ENCODE assay signal across 7 mouse cellular contexts in genomic region chr7:25218705-25219415, GRCm38 (mm10). TPM values are rescaled to one million over a fixed set of nuclear protein-coding genes. Genes with fewer than 3 reads are reported as not detected.
DNase-seq lines count a peak whose midpoint lies in the region; ATAC-seq and TF ChIP-seq lines count a peak whose summit lies in the region.

No protein-coding gene starts in this region.

- ATAC-seq in embryonic facial prominence, embryonic 13.5 days (ENCODE audit: insufficient number of reproducible peaks, insufficient read depth, low FRiP score, low TSS enrichment, low read depth) = peak; percentile 16; the same call in 1 of the 2 replicates
- peak; percentile 26 to 29; a peak in 3 of 4 replicates for ATAC-seq in hematopoietic stem cell, adult 5-6 weeks (replicated peaks in 1 of 2; ENCODE audit: insufficient read depth in 1 of 2, low FRiP score in 2 of 2, low TSS enrichment in 1 of 2, low read depth in 1 of 2, poor library complexity in 2 of 2, severe bottlenecking in 2 of 2)
- ATAC-seq in limb, embryonic 11.5 days (ENCODE audit: insufficient number of reproducible peaks, low FRiP score, low TSS enrichment, low read depth) = peak; percentile 40; the same call in 1 of the 2 replicates
- ATAC-seq in midbrain, embryonic 11.5 days (ENCODE audit: low FRiP score) = peak; percentile 25

- WGBS in embryonic facial prominence, embryonic 13.5 days = under 1% methylated on average over 53 of the region's 53 CpGs
- under 1% methylated on average over 52 of the region's 53 CpGs for WGBS in limb, embryonic 11.5 days
- WGBS in midbrain, embryonic 11.5 days = 1% methylated on average over 53 of the region's 53 CpGs

- peak overlapping the region; percentile 20; the same call in 1 of the 2 replicates for H3K27ac ChIP-seq in ES-E14 (ENCODE audit: insufficient read depth, low read depth, low read length, poor library complexity, severe bottlenecking)
- peak overlapping the region; percentile 68; the same call in 1 of the 2 replicates for H3K27ac ChIP-seq in embryonic facial prominence, embryonic 13.5 days
- peak overlapping the region; percentile 73 for H3K27ac ChIP-seq in limb, embryonic 11.5 days (replicated peaks; ENCODE audit: low read depth, low read length)
- H3K27ac ChIP-seq in midbrain, embryonic 11.5 days (ENCODE audit: low read depth, low read length) = peak overlapping the region; percentile 74; the same call in 1 of the 2 replicates

- in situ Hi-C loops in ES-E14 (cut with MboI; ENCODE audit: low sequenced_read_pairs in 2 of 2, unreplicated experiment in 2 of 2) = no loop called here

- no peaks in the 10 kb centered on the region for H3K9me3 ChIP-seq in ES-E14 (ENCODE audit: control insufficient read depth, insufficient read depth, low read depth, low read length)
- H3K9me3 ChIP-seq in embryonic facial prominence, embryonic 13.5 days = no peaks in the 10 kb centered on the region
- H3K9me3 ChIP-seq in limb, embryonic 11.5 days (ENCODE audit: control insufficient read depth, low read length) = no peaks in the 10 kb centered on the region
- H3K9me3 ChIP-seq in midbrain, embryonic 11.5 days (ENCODE audit: control insufficient read depth, low read length) = no peaks in the 10 kb centered on the region

- peaks cover 11% of the 10 kb centered on the region; the same call in 1 of the 2 replicates for H3K36me3 ChIP-seq in ES-E14 (ENCODE audit: control insufficient read depth, insufficient read depth, low read length, poor library complexity, severe bottlenecking)
- peaks cover 13% of the 10 kb centered on the region for H3K36me3 ChIP-seq in embryonic facial prominence, embryonic 13.5 days
- H3K36me3 ChIP-seq in limb, embryonic 11.5 days (ENCODE audit: control insufficient read depth, insufficient read depth, low read length) = no peaks in the 10 kb centered on the region
- H3K36me3 ChIP-seq in midbrain, embryonic 11.5 days (ENCODE audit: control insufficient read depth, insufficient read depth, low read length) = peaks cover 2% of the 10 kb centered on the region; the same call in 1 of the 2 replicates

- peak overlapping the region; percentile 97 for H3K4me2 ChIP-seq in embryonic facial prominence, embryonic 13.5 days
- H3K4me2 ChIP-seq in limb, embryonic 11.5 days (ENCODE audit: low read depth, severe bottlenecking) = peak overlapping the region; percentile 89
- H3K4me2 ChIP-seq in midbrain, embryonic 11.5 days = peak overlapping the region; percentile 97

- peak overlapping the region; percentile 70 for H3K9ac ChIP-seq in ES-E14 (ENCODE audit: insufficient read depth, low read depth, low read length, poor library complexity, severe bottlenecking)
- peak overlapping the region; percentile 79 for H3K9ac ChIP-seq in embryonic facial prominence, embryonic 13.5 days
- H3K9ac ChIP-seq in limb, embryonic 11.5 days (ENCODE audit: low read length) = peak overlapping the region; percentile 75
- peak overlapping the region; percentile 81 for H3K9ac ChIP-seq in midbrain, embryonic 11.5 days (ENCODE audit: low read length)

- H3K27me3 ChIP-seq in embryonic facial prominence, embryonic 13.5 days = no peaks in the 10 kb centered on the region
- no peaks in the 10 kb centered on the region for H3K27me3 ChIP-seq in limb, embryonic 11.5 days (ENCODE audit: control insufficient read depth, insufficient read depth, low read length)
- H3K27me3 ChIP-seq in midbrain, embryonic 11.5 days (ENCODE audit: control insufficient read depth, insufficient read depth, low read length) = no peaks in the 10 kb centered on the region

- DNase-seq in ES-E14 (ENCODE audit: low read depth, low spot score) = no peak
- DNase-seq in adrenal gland, postnatal 10 days = peak; percentile 59
- peak; percentile 84 for DNase-seq in limb, embryonic 11.5 days (ENCODE audit: low spot score)
- DNase-seq in midbrain, embryonic 11.5 days (ENCODE audit: low spot score, missing footprints) = peak; percentile 99
- DNase-seq in spleen, postnatal 10 days (ENCODE audit: low spot score in 2 of 2) = peak; percentile 76 to 78

- H3K4me1 ChIP-seq in ES-E14 (ENCODE audit: control insufficient read depth in 2 of 2, insufficient read depth in 2 of 2, low read length in 2 of 2, poor library complexity in 1 of 2) = peaks cover 4 to 19% of the 10 kb centered on the region in 2 experiments; a peak in 3 of 4 replicates
- H3K4me1 ChIP-seq in embryonic facial prominence, embryonic 13.5 days = peaks cover 30% of the 10 kb centered on the region
- peaks cover 21% of the 10 kb centered on the region for H3K4me1 ChIP-seq in limb, embryonic 11.5 days (ENCODE audit: control insufficient read depth, insufficient read depth, low read length)
- H3K4me1 ChIP-seq in midbrain, embryonic 11.5 days (ENCODE audit: control insufficient read depth, insufficient read depth, low read length) = peaks cover 21% of the 10 kb centered on the region

- H3K4me3 ChIP-seq in ES-E14 (ENCODE audit: insufficient read depth in 1 of 2, low read depth in 1 of 2, low read length in 2 of 2, poor library complexity in 1 of 2, severe bottlenecking in 1 of 2) = peak overlapping the region; percentile 67 to 83
- H3K4me3 ChIP-seq in embryonic facial prominence, embryonic 13.5 days = peak overlapping the region; percentile 72
- H3K4me3 ChIP-seq in limb, embryonic 11.5 days (ENCODE audit: low read depth, low read length) = peak overlapping the region; percentile 72
- peak overlapping the region; percentile 51 for H3K4me3 ChIP-seq in midbrain, embryonic 11.5 days (ENCODE audit: low read depth, low read length)

TF ChIP-seq in ES-E14, 5 proteins besides CTCF, POLR2A, EP300 and RAD21:
- TF ChIP-seq HCFC1 (IDR thresholded peaks at IDR 0.05; ENCODE audit: borderline replicate concordance, insufficient read depth, low read length) (no peak), MAFK (IDR thresholded peaks at IDR 0.05; ENCODE audit: insufficient read depth, low read depth, low read length) (no peak), ZC3H11A (IDR thresholded peaks at IDR 0.05; ENCODE audit: borderline replicate concordance, low read depth, low read length) (no peak), ZNF384 (IDR thresholded peaks at IDR 0.05; ENCODE audit: low read depth, low read length) (no peak), CHD2 (IDR thresholded peaks at IDR 0.05; ENCODE audit: low read depth, low read length) (no peak)
TF ChIP-seq in ES-E14: peak in this region for 0.

RNA-seq across cellular contexts. Expression of gene Dedd2, which starts 1.6 kb away (rescaled TPM):
- total RNA-seq in ES-E14 (2012; rRNA removed) = 22.8 and 31.3 TPM in 2 replicates
- total RNA-seq in adrenal gland, postnatal 10 days (2021) = 10 to 100 TPM; 14.8 to 16.9 TPM
- polyA plus RNA-seq in embryonic facial prominence, embryonic 13.5 days (2015; fragmentation: Nextera tagmentation; extraction: Ambion mirVana) = 8.7 and 9.9 TPM in 2 replicates
- total RNA-seq in hematopoietic stem cell, adult 5-6 weeks (2017) = 24.3 and 24.9 TPM in 2 replicates
- 9.9 and 11.0 TPM in 2 replicates for polyA plus RNA-seq in limb, embryonic 11.5 days (2014; fragmentation: Nextera tagmentation; extraction: Ambion mirVana)
- 6.9 and 7.7 TPM in 2 replicates for polyA plus RNA-seq in midbrain, embryonic 11.5 days (2014; fragmentation: Nextera tagmentation; extraction: Ambion mirVana)

RNA-seq across cellular contexts. Expression of gene Zfp526, which starts 2.4 kb away (rescaled TPM):
- 5.0 and 5.2 TPM in 2 replicates for total RNA-seq in ES-E14 (2012; rRNA removed)
- total RNA-seq in adrenal gland, postnatal 10 days (2021) = 10 to 100 TPM in 1 of 2 experiments, 1 to 10 TPM in 1; 9.2 to 11.8 TPM
- polyA plus RNA-seq in embryonic facial prominence, embryonic 13.5 days (2015; fragmentation: Nextera tagmentation; extraction: Ambion mirVana) = 2.9 and 3.4 TPM in 2 replicates
- total RNA-seq in hematopoietic stem cell, adult 5-6 weeks (2017) = 5.3 and 8.0 TPM in 2 replicates
- 3.2 and 3.4 TPM in 2 replicates for polyA plus RNA-seq in limb, embryonic 11.5 days (2014; fragmentation: Nextera tagmentation; extraction: Ambion mirVana)
- polyA plus RNA-seq in midbrain, embryonic 11.5 days (2014; fragmentation: Nextera tagmentation; extraction: Ambion mirVana) = 2.7 and 3.2 TPM in 2 replicates

RNA-seq across cellular contexts. Expression of gene Gsk3a, which starts 18.8 kb away (rescaled TPM):
- total RNA-seq in ES-E14 (2012; rRNA removed) = 38.2 and 38.5 TPM in 2 replicates
- 10 to 100 TPM; 92.5 to 96.7 TPM for total RNA-seq in adrenal gland, postnatal 10 days (2021)
- polyA plus RNA-seq in embryonic facial prominence, embryonic 13.5 days (2015; fragmentation: Nextera tagmentation; extraction: Ambion mirVana) = 11.4 and 14.4 TPM in 2 replicates
- 47.0 and 66.5 TPM in 2 replicates for total RNA-seq in hematopoietic stem cell, adult 5-6 weeks (2017)
- 15.8 and 17.3 TPM in 2 replicates for polyA plus RNA-seq in limb, embryonic 11.5 days (2014; fragmentation: Nextera tagmentation; extraction: Ambion mirVana)
- 12.8 and 14.6 TPM in 2 replicates for polyA plus RNA-seq in midbrain, embryonic 11.5 days (2014; fragmentation: Nextera tagmentation; extraction: Ambion mirVana)

RNA-seq across cellular contexts. Expression of gene Erf, which starts 31.7 kb away (rescaled TPM):
- 82.2 and 87.1 TPM in 2 replicates for total RNA-seq in ES-E14 (2012; rRNA removed)
- total RNA-seq in adrenal gland, postnatal 10 days (2021) = 10 to 100 TPM; 33.0 to 42.3 TPM
- polyA plus RNA-seq in embryonic facial prominence, embryonic 13.5 days (2015; fragmentation: Nextera tagmentation; extraction: Ambion mirVana) = 22.2 and 25.3 TPM in 2 replicates
- 14.1 and 17.3 TPM in 2 replicates for total RNA-seq in hematopoietic stem cell, adult 5-6 weeks (2017)
- 25.6 and 28.6 TPM in 2 replicates for polyA plus RNA-seq in limb, embryonic 11.5 days (2014; fragmentation: Nextera tagmentation; extraction: Ambion mirVana)
- 11.7 and 13.9 TPM in 2 replicates for polyA plus RNA-seq in midbrain, embryonic 11.5 days (2014; fragmentation: Nextera tagmentation; extraction: Ambion mirVana)

RNA-seq across cellular contexts. Expression of gene Pou2f2, which starts 39.3 kb away (rescaled TPM):
- 2.4 and 2.9 TPM in 2 replicates for total RNA-seq in ES-E14 (2012; rRNA removed)
- 1 to 10 TPM; 2.3 to 3.6 TPM for total RNA-seq in adrenal gland, postnatal 10 days (2021)
- 0.91 and 1.3 TPM in 2 replicates for polyA plus RNA-seq in embryonic facial prominence, embryonic 13.5 days (2015; fragmentation: Nextera tagmentation; extraction: Ambion mirVana)
- 3.5 and 7.6 TPM in 2 replicates for total RNA-seq in hematopoietic stem cell, adult 5-6 weeks (2017)
- 3.9 and 6.2 TPM in 2 replicates for polyA plus RNA-seq in limb, embryonic 11.5 days (2014; fragmentation: Nextera tagmentation; extraction: Ambion mirVana)
- polyA plus RNA-seq in midbrain, embryonic 11.5 days (2014; fragmentation: Nextera tagmentation; extraction: Ambion mirVana) = 26.6 and 31.3 TPM in 2 replicates

Comparison
In these comparisons a context has a peak if more than half of its experiments do, and no peak if none do; other contexts are left out.
1. H3K27ac ChIP-seq: peak in every context shown above with its lines; median percentile 74 in midbrain, embryonic 11.5 days; 73 in limb, embryonic 11.5 days; 68 in embryonic facial prominence, embryonic 13.5 days; 20 in ES-E14.